Mouse (Mus musculus) lung, postnatal 0 days (tissue): ENCODE data around the gene Gmds.

Source experiments
- CTCF ChIP-seq: IDR thresholded peaks from 2 replicates; pipeline ENCODE4 v1.5.1; 2016; ENCODE audit warnings: antibody characterized with exemption, mild to moderate bottlenecking
- EP300 ChIP-seq: IDR thresholded peaks from 2 replicates; pipeline ENCODE4 v1.6.1; 2016; ENCODE audit warnings: antibody characterized with exemption, mild to moderate bottlenecking, control low read depth

DNA sequence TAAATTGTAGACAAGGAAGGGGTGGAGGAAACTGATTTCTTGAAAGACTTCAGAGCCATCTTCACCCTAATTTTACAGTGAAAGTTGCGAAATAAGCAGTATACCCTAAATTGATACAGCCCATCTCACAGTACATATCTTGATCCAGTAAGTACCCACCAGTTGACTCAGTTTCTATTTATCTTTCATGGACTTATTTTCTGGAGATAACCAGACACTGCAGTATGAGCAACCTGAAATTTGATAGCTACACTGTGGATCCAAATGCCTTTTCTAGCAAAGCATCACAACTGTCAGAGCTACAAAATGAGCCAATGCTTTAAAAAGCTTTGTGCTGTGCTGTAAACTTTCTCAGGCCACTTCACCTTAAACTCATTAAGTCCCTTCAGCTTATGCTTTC is 159.9 kb downstream of the Gmds start:
- TF ChIP-seq EP300 (no peak), CTCF (no peak)
